Mouse (Mus musculus) forebrain, postnatal 0 days (tissue): Measurements from ENCODE around the gene Rnf26. TPM values are rescaled to one million over a fixed set of nuclear protein-coding genes. Genes with fewer than 3 reads are reported as not detected.

ENCODE experiments used
- ATAC-seq: fragments of 200-750 bp; cut with Nextera tagmentation; 2 replicates; pipeline ENCODE4 v1.8.0; 2017; ENCODE audit warnings: mild to moderate bottlenecking, moderate library complexity
- DNase-seq: peaks from one replicate; pipeline ENCODE4 v3.0.0-alpha.2; 2015
- H3K27ac ChIP-seq: fragments of 300-500 bp; sonication (generic); 2 replicates; pipeline ENCODE4 v1.5.1; 2014; ENCODE audit warnings: low read depth, mild to moderate bottlenecking, antibody characterized with exemption, low read length, moderate library complexity, mixed read lengths
- H3K27me3 ChIP-seq: fragments of 300-500 bp; sonication (generic); 2 replicates; pipeline ENCODE4 v1.6.1; 2014; ENCODE audit warnings: mild to moderate bottlenecking, low read length, mixed read lengths; ENCODE audit not compliant: insufficient read depth
- H3K36me3 ChIP-seq: fragments of 300-500 bp; sonication (generic); 2 replicates; pipeline ENCODE4 v1.6.1; 2014; ENCODE audit warnings: mild to moderate bottlenecking, moderate library complexity; ENCODE audit not compliant: insufficient read depth
- H3K4me1 ChIP-seq: fragments of 300-500 bp; sonication (generic); 2 replicates; pipeline ENCODE4 v1.6.1; 2014; ENCODE audit warnings: antibody characterized with exemption; ENCODE audit not compliant: insufficient read depth
- H3K4me2 ChIP-seq: fragments of 300-500 bp; sonication (generic); 2 replicates; pipeline ENCODE4 v1.6.1; 2014; ENCODE audit warnings: low read depth, mild to moderate bottlenecking, moderate library complexity
- H3K4me3 ChIP-seq: fragments of 300-500 bp; sonication (generic); 2 replicates; pipeline ENCODE4 v1.5.1; 2014; ENCODE audit warnings: low read depth, low read length, mixed read lengths
- H3K9ac ChIP-seq: fragments of 300-500 bp; sonication (generic); 2 replicates; pipeline ENCODE4 v1.6.1; 2014; ENCODE audit warnings: mild to moderate bottlenecking
- H3K9me3 ChIP-seq: fragments of 300-500 bp; sonication (generic); 2 replicates; pipeline ENCODE4 v1.6.1; 2016; ENCODE audit warnings: low read length
- CTCF ChIP-seq: sonication (generic); IDR thresholded peaks from 2 replicates; pipeline ENCODE4 v1.5.1; 2016; ENCODE audit warnings: antibody characterized with exemption, control low read depth, low read depth
- WGBS: fragments of 180-500 bp; shearing (Covaris S2); extraction: QIAGEN DNeasy Blood & Tissue Kit; methylation state at CpG from one replicate; pipeline ENCODE4 v1.1.7; 2014; 5-methylcytosine and 5-hydroxymethylcytosine counted together
- polyA plus RNA-seq: library from polyadenylated mRNA; unstranded; fragments of >200 nt; fragmentation: Nextera tagmentation; extraction: Ambion mirVana; gene quantifications from 2 replicates; pipeline ENCODE4 v1.2.1, GENCODE M21; 2015
- total RNA-seq: library from RNA; depleted of rRNA; stranded (reverse); fragments of >200 nt; gene quantifications from 2 replicates; pipeline ENCODE4 v1.2.3, GENCODE M21; 2014

Rnf26 gene
- total and polyA plus RNA-seq, 2 experiments from 2014 or later: 16.0 to 38.8 TPM

DNA sequence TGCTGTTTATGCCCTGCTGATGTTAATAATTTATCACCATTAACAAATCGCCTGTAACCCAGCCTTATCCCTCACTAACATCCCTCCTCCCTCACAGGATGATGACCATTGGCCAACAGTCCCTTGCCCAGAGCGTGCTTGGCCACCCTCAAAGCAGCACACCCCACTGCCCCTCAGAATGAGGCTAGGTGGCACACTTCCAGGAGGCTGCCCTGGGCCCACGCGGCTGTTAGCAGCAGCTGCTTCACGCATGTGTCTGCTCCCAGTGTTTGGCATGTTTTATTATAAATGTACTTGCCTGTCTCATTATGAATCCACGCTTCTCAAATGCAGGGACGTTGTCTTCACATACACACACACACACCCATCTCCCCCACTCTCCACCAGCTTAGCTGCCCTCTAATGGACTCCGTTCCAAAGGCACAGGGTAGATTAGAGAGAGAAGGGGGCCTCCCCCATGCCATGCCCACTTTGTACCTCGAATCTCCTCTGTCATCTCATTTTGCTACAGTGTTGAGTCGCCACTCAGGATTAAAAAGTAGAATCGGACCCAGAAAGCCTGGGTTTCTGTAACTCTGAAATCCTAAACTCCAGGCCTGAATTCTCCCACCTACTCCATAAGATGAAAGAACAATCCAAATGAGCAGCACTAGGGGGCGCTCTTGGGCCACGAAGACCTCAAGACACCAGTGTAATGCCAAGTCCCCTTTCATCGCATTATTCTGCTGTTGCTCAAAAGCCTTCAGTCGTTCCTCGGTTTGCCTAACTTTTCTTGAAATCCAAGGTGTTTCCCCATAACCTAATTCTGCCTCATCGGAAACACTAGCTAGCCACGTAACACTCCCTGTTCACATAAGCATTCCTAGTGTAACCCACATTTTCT, 12.5 kb upstream of the Rnf26 start:
- ATAC-seq (peak; percentile 88), DNase-seq (peak; percentile 94)
- WGBS: 21% methylated on average over 18 of the region's 18 CpGs
- Histone ChIP-seq H3K27me3 (0 out of 2 replicates have a peak, but pooled peaks cover under 1% of the 10 kb centered on the region), H3K4me1 (no peaks in the 10 kb centered on the region), H3K9me3 (no peaks in the 10 kb centered on the region), H3K4me2 (peak overlapping the region; percentile 25; the same call in 1 of the 2 replicates), H3K4me3 (no peak overlapping the region), H3K27ac (no peak overlapping the region), H3K9ac (no peak overlapping the region), H3K36me3 (no peaks in the 10 kb centered on the region)
- TF ChIP-seq CTCF: peak; percentile 93

DNA sequence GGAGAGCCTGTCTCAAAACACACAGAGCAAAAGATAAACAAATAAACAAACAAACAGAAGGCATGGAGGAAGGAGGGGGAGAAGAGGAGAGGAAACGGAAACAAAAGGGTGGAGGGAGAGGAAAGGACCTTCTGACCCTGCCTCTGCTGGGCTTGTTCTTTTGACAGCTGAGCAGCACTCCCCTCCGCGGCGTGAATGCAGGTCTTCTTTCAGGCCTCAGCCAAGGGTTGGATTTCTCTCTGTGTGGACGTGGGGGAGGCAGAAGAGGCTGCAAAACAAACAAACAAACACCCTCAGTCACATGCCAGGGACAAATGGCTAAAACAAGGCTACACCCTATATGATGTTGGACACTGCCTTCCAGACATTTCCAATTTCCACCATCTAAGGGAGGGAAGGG, 11.7 kb upstream of the Rnf26 start:
- DNase-seq: no peak
- no peaks in the 10 kb centered on the region for H3K4me1 ChIP-seq
- ATAC-seq: no peak
- TF ChIP-seq CTCF: no peak
- no peak overlapping the region for H3K27ac ChIP-seq
- no peaks in the 10 kb centered on the region for H3K9me3 ChIP-seq
- H3K4me3 ChIP-seq: no peak overlapping the region
- H3K36me3 ChIP-seq: no peaks in the 10 kb centered on the region
- H3K9ac ChIP-seq: no peak overlapping the region
- no peaks in the 10 kb centered on the region for H3K27me3 ChIP-seq
- no peak overlapping the region for H3K4me2 ChIP-seq
- 59% methylated on average over 5 of the region's 5 CpGs for WGBS

DNA sequence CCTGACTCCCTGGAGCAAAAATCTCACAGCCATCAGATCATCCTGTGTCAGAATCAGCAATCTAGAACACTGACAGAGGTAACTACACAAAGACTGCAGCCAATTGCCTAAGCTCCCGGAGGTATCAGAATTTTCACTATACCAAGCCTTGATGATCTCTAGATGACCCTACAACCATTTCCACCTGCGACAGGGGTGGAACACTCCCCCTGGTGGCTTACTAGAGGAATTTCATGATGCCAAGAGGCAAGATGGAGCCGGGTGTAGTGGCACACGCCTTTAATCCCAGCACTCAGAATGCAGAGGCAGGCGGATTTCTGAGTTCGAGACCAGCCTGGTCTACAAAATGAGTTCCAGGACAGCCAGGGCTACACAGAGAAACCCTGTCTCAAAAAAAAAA, 11.0 kb upstream of the Rnf26 start:
- TF ChIP-seq CTCF: peak; percentile 56
- H3K27me3 ChIP-seq: no peaks in the 10 kb centered on the region
- H3K36me3 ChIP-seq: no peaks in the 10 kb centered on the region
- no peak overlapping the region for H3K27ac ChIP-seq
- 78% methylated on average over 6 of the region's 6 CpGs for WGBS
- no peak overlapping the region for H3K4me3 ChIP-seq
- H3K9ac ChIP-seq: no peak overlapping the region
- no peak for DNase-seq
- no peaks in the 10 kb centered on the region for H3K9me3 ChIP-seq
- no peak for ATAC-seq
- no peak overlapping the region for H3K4me2 ChIP-seq
- H3K4me1 ChIP-seq: no peaks in the 10 kb centered on the region

DNA sequence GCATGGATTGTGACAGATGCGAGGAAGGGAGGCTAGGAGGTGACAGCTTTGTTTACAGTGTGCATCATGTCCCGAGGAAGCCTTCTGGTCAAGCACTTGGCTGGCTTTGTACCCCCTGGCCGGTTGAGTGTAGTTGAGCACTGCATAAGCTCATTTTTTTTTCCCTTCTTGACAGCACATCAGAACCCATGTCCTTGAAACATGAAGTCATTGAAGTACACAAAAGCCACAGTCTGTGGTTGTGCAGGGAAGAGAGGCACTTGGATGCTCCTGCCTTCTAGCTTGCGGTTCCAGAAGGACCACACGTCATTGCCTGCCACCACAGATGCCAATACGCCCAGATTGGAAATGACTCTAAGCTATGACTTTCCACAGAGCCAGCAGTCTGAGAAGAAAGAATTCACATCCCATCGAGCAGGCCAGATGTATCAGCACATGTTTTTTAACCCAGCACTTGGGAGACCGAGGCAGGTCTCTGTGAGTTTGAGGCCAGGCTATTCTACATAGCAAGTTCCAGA, 6.7 kb upstream of the Rnf26 start:
- WGBS: 84% methylated on average over 8 of the region's 8 CpGs
- H3K27me3 ChIP-seq: no peaks in the 10 kb centered on the region
- H3K27ac ChIP-seq: no peak overlapping the region
- no peak for TF ChIP-seq CTCF
- H3K9me3 ChIP-seq: no peaks in the 10 kb centered on the region
- H3K4me1 ChIP-seq: no peaks in the 10 kb centered on the region
- no peak overlapping the region for H3K4me3 ChIP-seq
- ATAC-seq: no peak
- DNase-seq: no peak
- H3K36me3 ChIP-seq: no peaks in the 10 kb centered on the region
- H3K4me2 ChIP-seq: no peak overlapping the region
- no peak overlapping the region for H3K9ac ChIP-seq

DNA sequence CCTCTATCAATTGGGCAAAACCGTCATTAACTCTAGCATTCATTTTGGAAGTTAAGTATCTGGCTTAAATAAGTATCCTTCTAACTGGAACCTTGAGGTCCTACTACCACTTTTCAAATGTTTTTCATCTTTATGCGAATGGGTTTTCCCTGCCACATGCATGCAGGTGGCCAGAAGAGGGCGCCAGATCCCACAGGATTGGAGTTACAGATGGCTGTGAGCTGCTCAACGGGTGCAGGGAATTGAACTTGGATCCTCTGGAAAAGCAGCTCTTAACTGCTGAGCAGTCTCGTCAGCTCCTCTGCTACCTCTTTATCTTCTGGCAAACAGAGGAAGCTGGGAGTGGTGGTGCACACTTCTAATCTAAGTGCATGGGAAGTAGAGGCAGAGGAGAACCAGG, 5.7 kb upstream of the Rnf26 start:
- Histone ChIP-seq H3K9me3 (no peaks in the 10 kb centered on the region), H3K36me3 (no peaks in the 10 kb centered on the region), H3K9ac (no peak overlapping the region), H3K4me2 (no peak overlapping the region), H3K27me3 (no peaks in the 10 kb centered on the region), H3K27ac (no peak overlapping the region), H3K4me3 (no peak overlapping the region), H3K4me1 (no peaks in the 10 kb centered on the region; the same call in 1 of the 2 replicates)
- no peak for ATAC-seq
- peak; percentile 53 for TF ChIP-seq CTCF
- DNase-seq: no peak
- WGBS: 52% methylated on average over 5 of the region's 5 CpGs

DNA sequence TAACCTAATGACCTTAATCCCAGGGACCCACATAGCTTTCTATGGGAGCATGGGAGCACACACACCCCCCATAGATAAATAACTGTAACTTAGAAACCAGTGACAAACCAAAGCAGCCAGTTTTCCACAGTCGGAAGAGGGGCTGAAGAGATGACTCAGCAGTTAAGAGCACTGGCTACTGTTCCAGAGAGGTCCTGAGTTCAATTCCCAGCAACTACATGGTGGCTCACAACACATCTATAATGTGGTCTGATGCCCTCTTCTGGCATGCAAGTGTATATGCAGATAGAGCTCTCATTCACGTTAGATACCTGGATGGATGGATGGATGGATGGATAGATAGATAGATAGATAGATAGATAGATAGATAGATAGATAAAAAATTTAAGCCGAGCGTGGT, 2.9 kb upstream of the Rnf26 start:
- DNase-seq (no peak), ATAC-seq (no peak)
- Histone ChIP-seq H3K27me3 (no peaks in the 10 kb centered on the region), H3K4me1 (no peaks in the 10 kb centered on the region; the same call in 1 of the 2 replicates), H3K4me2 (no peak overlapping the region), H3K27ac (no peak overlapping the region), H3K9ac (no peak overlapping the region), H3K36me3 (no peaks in the 10 kb centered on the region), H3K9me3 (no peaks in the 10 kb centered on the region), H3K4me3 (no peak overlapping the region)
- 88% methylated on average over 4 of the region's 4 CpGs for WGBS
- peak; percentile 25 for TF ChIP-seq CTCF

DNA sequence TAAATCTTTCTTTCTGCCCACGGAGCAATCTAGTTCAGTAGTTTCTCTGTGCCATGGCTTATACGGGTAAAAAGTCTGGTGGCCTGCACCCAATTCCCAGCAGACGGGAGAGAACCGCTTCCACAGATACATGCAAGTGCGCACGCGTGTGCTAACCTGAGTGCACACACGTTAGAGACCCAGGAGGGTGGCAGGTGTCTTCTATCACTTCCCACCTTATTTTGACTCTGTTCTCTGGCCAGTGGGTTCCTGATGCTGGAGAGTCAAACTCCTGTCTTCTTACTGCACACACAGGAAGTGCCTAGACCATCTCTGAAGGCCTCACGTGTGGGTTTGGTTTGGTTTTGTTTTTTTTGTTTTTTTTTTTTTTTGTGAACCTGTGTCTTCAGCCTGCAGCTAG, 2.3 kb upstream of the Rnf26 start:
- H3K4me2 ChIP-seq: no peak overlapping the region
- no peaks in the 10 kb centered on the region for H3K9me3 ChIP-seq
- H3K36me3 ChIP-seq: no peaks in the 10 kb centered on the region
- no peak overlapping the region for H3K27ac ChIP-seq
- ATAC-seq (no peak), DNase-seq (no peak)
- TF ChIP-seq CTCF: no peak
- H3K4me1 ChIP-seq: peaks cover under 1% of the 10 kb centered on the region; the same call in 1 of the 2 replicates
- H3K4me3 ChIP-seq: no peak overlapping the region
- H3K27me3 ChIP-seq: no peaks in the 10 kb centered on the region
- 93% methylated on average over 9 of the region's 9 CpGs for WGBS
- no peak overlapping the region for H3K9ac ChIP-seq
